Mouse (Mus musculus): Measurements from ENCODE around the gene Tmem59l. TPM values are rescaled to one million over a fixed set of nuclear protein-coding genes. Genes with fewer than 3 reads are reported as not detected.
A peak's percentile ranks its signal among the peaks of the same experiment; 100 is the strongest.

Gene Tmem59l
- polyA plus RNA-seq, 1 experiment from 2014 or later = 3.0 TPM

DNA sequence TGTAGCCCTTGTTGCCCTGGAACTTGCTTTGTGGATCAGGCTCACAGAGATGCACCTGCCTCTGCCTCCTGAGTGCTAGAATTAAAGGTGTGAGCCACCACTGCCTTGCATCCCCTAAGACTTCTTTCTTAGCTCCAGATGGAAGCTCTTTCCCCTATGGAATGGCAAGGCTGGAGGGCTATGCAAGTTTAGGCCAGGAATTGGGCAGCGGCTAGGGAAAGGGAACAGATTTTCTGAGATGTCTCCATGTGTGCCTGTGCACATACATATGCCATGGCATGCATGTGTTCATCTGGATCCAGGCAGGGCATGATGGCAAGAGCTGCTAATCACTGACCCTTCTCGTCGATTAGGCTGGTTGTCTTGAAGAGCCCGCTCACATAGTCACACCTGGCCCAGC lies 21.5 kb downstream of the Tmem59l start:
- H3K4me1 ChIP-seq (replicated peaks; ENCODE audit: insufficient read depth, low read length) = peaks cover 8% of the 10 kb centered on the region; the same call in 1 of the 2 replicates
- H3K9ac ChIP-seq (ENCODE audit: low read depth, low read length) = no peak overlapping the region
- DNase-seq (ENCODE audit: low spot score) = no peak
- ATAC-seq (replicated peaks; ENCODE audit: low FRiP score, low read depth) = no peak
- no peak for TF ChIP-seq CTCF (IDR thresholded peaks at IDR 0.05; ENCODE audit: low read depth)
- no peaks in the 10 kb centered on the region for H3K9me3 ChIP-seq (replicated peaks; ENCODE audit: low read length)
- 90% methylated on average over 4 of the region's 4 CpGs for WGBS
- no peak overlapping the region for H3K27ac ChIP-seq
- no peaks in the 10 kb centered on the region for H3K27me3 ChIP-seq (ENCODE audit: insufficient read depth, low read length)
- H3K4me2 ChIP-seq (ENCODE audit: low read length) = no peak overlapping the region
- H3K4me3 ChIP-seq (replicated peaks; ENCODE audit: low read depth, low read length) = no peak overlapping the region
- 0 out of 2 replicates have a peak, but pooled peaks cover 2% of the 10 kb centered on the region for H3K36me3 ChIP-seq (ENCODE audit: insufficient read depth, low read length)

DNA sequence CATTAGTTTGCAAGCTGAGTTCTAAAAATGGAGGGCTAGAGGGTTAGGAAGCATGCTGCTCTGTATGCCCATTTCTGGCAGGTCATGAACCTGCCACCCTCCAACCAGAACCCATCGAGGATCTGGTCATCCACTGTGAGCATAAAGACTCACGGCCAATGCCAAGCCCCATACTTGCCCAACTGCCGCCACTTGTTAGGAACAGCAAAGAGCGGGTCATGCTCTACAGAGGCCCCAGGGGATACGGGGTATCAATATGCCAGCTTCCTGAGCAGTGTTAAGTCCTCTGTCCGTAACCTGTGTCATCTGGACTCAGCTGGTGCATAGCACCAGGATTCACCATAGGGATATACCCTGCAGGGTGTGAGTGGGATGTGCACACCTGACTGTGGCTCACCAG lies 23.0 kb downstream of the Tmem59l start:
- no peak for TF ChIP-seq CTCF (IDR thresholded peaks at IDR 0.05; ENCODE audit: low read depth)
- ATAC-seq (replicated peaks; ENCODE audit: low FRiP score, low read depth) (no peak), DNase-seq (ENCODE audit: low spot score) (no peak)
- H3K27me3 ChIP-seq (ENCODE audit: insufficient read depth, low read length) = no peaks in the 10 kb centered on the region
- no peak overlapping the region for H3K27ac ChIP-seq
- H3K9me3 ChIP-seq (replicated peaks; ENCODE audit: low read length) = no peaks in the 10 kb centered on the region
- H3K9ac ChIP-seq (ENCODE audit: low read depth, low read length) = no peak overlapping the region
- 0 out of 2 replicates have a peak, but pooled peaks cover 2% of the 10 kb centered on the region for H3K36me3 ChIP-seq (ENCODE audit: insufficient read depth, low read length)
- H3K4me3 ChIP-seq (replicated peaks; ENCODE audit: low read depth, low read length) = no peak overlapping the region
- peaks cover 8% of the 10 kb centered on the region; the same call in 1 of the 2 replicates for H3K4me1 ChIP-seq (replicated peaks; ENCODE audit: insufficient read depth, low read length)
- H3K4me2 ChIP-seq (ENCODE audit: low read length) = no peak overlapping the region
- WGBS = 89% methylated on average over 6 of the region's 6 CpGs

DNA sequence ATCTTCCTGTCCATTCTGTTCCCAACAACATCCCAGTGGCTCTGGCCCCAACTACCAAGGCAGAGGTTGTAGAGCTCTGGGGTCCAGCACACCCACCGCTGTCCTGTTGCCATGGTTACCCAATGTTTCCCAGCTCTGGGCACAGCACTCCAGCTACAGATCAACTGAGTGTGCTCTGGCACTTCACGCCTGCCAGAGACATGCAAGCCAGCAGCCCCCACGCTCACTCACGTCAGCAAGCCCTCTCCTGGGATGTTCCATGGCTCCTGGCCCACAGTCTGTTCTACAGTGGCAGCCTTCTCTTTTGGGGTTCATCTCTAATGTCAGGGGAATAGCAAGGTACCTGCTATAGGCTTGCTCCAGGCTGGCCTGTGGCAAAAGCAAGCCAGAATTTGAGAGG lies 23.9 kb downstream of the Tmem59l start:
- 82% methylated on average over 4 of the region's 4 CpGs for WGBS
- Histone ChIP-seq H3K27me3 (ENCODE audit: insufficient read depth, low read length) (no peaks in the 10 kb centered on the region), H3K9ac (ENCODE audit: low read depth, low read length) (no peak overlapping the region), H3K27ac (no peak overlapping the region), H3K4me1 (replicated peaks; ENCODE audit: insufficient read depth, low read length) (peaks cover 8% of the 10 kb centered on the region; the same call in 1 of the 2 replicates), H3K9me3 (replicated peaks; ENCODE audit: low read length) (no peaks in the 10 kb centered on the region), H3K4me2 (ENCODE audit: low read length) (no peak overlapping the region), H3K36me3 (ENCODE audit: insufficient read depth, low read length) (0 out of 2 replicates have a peak, but pooled peaks cover 2% of the 10 kb centered on the region), H3K4me3 (replicated peaks; ENCODE audit: low read depth, low read length) (no peak overlapping the region)
- ATAC-seq (replicated peaks; ENCODE audit: low FRiP score, low read depth) (no peak), DNase-seq (ENCODE audit: low spot score) (no peak)
- TF ChIP-seq CTCF (IDR thresholded peaks at IDR 0.05; ENCODE audit: low read depth) = no peak

DNA sequence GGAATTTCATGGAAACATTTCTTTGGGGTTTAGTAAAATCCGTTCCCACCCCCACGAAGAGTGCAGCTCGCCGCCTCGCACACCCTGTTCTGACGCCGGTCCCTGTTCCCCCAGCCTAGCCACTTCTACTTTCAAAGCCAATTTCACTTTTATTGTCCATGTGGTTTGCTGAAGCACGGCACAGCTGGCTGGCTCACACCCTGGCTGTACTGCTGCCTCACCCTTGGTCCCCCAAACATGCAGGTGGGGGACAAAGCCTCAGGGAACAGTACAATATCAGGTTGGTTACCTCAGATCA lies 24.7 kb downstream of the Tmem59l start:
- no peak for ATAC-seq (replicated peaks; ENCODE audit: low FRiP score, low read depth)
- no peak overlapping the region for H3K4me3 ChIP-seq (replicated peaks; ENCODE audit: low read depth, low read length)
- no peaks in the 10 kb centered on the region for H3K9me3 ChIP-seq (replicated peaks; ENCODE audit: low read length)
- H3K27ac ChIP-seq = no peak overlapping the region
- H3K4me1 ChIP-seq (replicated peaks; ENCODE audit: insufficient read depth, low read length) = peaks cover 7% of the 10 kb centered on the region; the same call in 1 of the 2 replicates
- no peak for DNase-seq (ENCODE audit: low spot score)
- H3K4me2 ChIP-seq (ENCODE audit: low read length) = no peak overlapping the region
- H3K27me3 ChIP-seq (ENCODE audit: insufficient read depth, low read length) = no peaks in the 10 kb centered on the region
- no peak overlapping the region for H3K9ac ChIP-seq (ENCODE audit: low read depth, low read length)
- WGBS = 73% methylated on average over 8 of the region's 8 CpGs
- 0 out of 2 replicates have a peak, but pooled peaks cover 2% of the 10 kb centered on the region for H3K36me3 ChIP-seq (ENCODE audit: insufficient read depth, low read length)
- TF ChIP-seq CTCF (IDR thresholded peaks at IDR 0.05; ENCODE audit: low read depth) = no peak

DNA sequence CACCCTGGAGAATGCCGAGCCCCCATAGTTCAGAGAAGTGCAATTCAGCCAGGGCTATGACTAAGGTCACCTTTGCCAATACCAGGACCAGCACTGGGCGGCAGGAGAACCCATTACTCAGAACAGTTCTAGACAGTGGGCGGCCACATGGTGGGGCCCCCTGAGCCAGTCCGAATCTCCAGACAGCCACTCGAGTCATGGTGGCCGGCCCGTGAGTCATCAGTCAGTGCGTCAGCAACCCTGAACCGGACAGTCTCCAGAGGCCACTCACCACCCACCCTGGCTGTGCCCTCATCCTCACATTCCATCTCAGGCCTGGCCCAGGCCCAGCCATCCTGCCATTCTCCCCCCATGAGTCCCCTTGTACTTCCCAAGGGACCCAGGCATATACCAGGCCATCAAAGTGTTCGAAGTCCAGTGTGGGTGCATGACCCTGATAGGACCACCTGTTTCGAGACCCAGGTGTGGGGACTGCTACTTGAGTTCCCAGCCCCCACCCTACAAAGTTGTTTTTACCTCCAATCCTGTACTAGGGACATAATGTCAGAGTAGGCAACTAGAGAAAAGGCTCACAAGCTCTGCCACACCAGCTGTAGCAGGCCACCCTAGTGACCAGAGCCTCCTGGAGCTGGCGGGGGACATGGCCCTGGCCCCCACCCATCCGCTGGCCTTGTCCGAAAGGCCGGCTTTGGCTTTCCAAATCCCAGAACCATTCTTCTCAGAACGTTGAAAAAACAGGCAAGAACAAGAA lies 25.2 kb downstream of the Tmem59l start:
- ATAC-seq (replicated peaks; ENCODE audit: low FRiP score, low read depth) (0 out of 2 replicates have a peak, but pooled peaks have one; percentile 11), DNase-seq (ENCODE audit: low spot score) (no peak)
- H3K36me3 ChIP-seq (ENCODE audit: insufficient read depth, low read length) = 0 out of 2 replicates have a peak, but pooled peaks cover 2% of the 10 kb centered on the region
- H3K9ac ChIP-seq (ENCODE audit: low read depth, low read length) = no peak overlapping the region
- TF ChIP-seq CTCF (IDR thresholded peaks at IDR 0.05; ENCODE audit: low read depth) = no peak
- 0 out of 2 replicates have a peak, but pooled peaks cover 3% of the 10 kb centered on the region for H3K4me1 ChIP-seq (replicated peaks; ENCODE audit: insufficient read depth, low read length)
- no peak overlapping the region for H3K4me3 ChIP-seq (replicated peaks; ENCODE audit: low read depth, low read length)
- no peak overlapping the region for H3K4me2 ChIP-seq (ENCODE audit: low read length)
- WGBS = 83% methylated on average over 16 of the region's 16 CpGs
- no peak overlapping the region for H3K27ac ChIP-seq
- H3K27me3 ChIP-seq (ENCODE audit: insufficient read depth, low read length) = no peaks in the 10 kb centered on the region
- no peaks in the 10 kb centered on the region for H3K9me3 ChIP-seq (replicated peaks; ENCODE audit: low read length)

DNA sequence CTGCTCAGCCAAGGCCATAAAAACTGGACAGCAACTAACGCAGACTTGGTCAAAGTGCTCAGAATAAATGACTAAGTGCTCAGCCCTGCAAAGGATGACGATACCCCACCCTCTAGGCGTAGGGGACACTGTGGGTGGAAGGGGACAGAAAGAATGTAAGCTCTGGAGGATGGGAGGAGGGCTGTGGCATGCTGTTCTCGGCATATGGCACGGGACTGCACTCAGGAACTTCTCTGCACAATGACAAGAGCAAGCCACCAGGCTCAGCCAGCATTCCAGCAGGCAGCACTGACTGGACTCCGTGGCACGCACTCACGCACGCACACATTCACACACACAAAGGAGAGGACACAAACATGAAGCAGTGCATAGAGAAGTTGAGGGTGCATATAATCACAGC lies 26.6 kb downstream of the Tmem59l start:
- WGBS = 68% methylated on average over 9 of the region's 9 CpGs
- no peak for DNase-seq (ENCODE audit: low spot score)
- no peak for TF ChIP-seq CTCF (IDR thresholded peaks at IDR 0.05; ENCODE audit: low read depth)

More for the DNA sequence above, 26.6 kb downstream of the Tmem59l start:
- ATAC-seq (replicated peaks; ENCODE audit: low FRiP score, low read depth) = no peak
- Histone ChIP-seq H3K9ac (ENCODE audit: low read depth, low read length) (no peak overlapping the region), H3K4me1 (replicated peaks; ENCODE audit: insufficient read depth, low read length) (no peaks in the 10 kb centered on the region), H3K27me3 (ENCODE audit: insufficient read depth, low read length) (no peaks in the 10 kb centered on the region), H3K36me3 (ENCODE audit: insufficient read depth, low read length) (no peaks in the 10 kb centered on the region), H3K9me3 (replicated peaks; ENCODE audit: low read length) (no peaks in the 10 kb centered on the region), H3K4me2 (ENCODE audit: low read length) (no peak overlapping the region), H3K4me3 (replicated peaks; ENCODE audit: low read depth, low read length) (no peak overlapping the region), H3K27ac (no peak overlapping the region)

All from kidney, postnatal 0 days (tissue).